Mouse (Mus musculus): ENCODE data around the gene Arglu1.

Gene Arglu1

DNA sequence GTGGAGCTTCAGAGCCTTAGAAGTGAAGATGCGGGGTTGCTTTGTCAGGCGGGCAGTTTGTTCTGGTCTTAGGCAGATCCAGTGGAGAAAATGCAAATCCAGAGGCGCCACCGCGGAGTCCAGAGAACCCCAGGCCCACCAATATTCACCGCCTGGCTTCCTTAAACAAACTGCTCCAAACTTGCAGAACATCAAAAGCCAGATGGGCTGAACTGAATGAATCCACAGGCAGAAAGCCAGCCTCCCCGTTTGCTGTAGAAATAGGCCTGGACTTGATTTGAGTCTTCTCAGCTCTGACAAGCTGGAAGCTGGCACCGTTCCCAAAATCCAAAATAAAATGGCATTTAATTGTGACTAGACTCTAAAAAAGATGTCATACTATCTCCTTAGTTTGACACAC lies 40.4 kb downstream of the Arglu1 start:
- no peaks in the 10 kb centered on the region for H3K36me3 ChIP-seq (ENCODE audit: control insufficient read depth, insufficient read depth, low read length, poor library complexity, severe bottlenecking)
- no peaks in the 10 kb centered on the region for H3K27me3 ChIP-seq (ENCODE audit: control insufficient read depth, insufficient read depth, low read length, poor library complexity, severe bottlenecking)
- no peak for DNase-seq (ENCODE audit: low read depth, low spot score)

GRCm38 (mm10) chr8:8649536-8649935 lies 40.8 kb downstream of the Arglu1 start:
- Histone ChIP-seq H3K36me3 (ENCODE audit: control insufficient read depth, insufficient read depth, low read length, poor library complexity, severe bottlenecking) (no peaks in the 10 kb centered on the region), H3K27me3 (ENCODE audit: control insufficient read depth, insufficient read depth, low read length, poor library complexity, severe bottlenecking) (no peaks in the 10 kb centered on the region)
- DNase-seq (ENCODE audit: low read depth, low spot score), result no peak

DNA sequence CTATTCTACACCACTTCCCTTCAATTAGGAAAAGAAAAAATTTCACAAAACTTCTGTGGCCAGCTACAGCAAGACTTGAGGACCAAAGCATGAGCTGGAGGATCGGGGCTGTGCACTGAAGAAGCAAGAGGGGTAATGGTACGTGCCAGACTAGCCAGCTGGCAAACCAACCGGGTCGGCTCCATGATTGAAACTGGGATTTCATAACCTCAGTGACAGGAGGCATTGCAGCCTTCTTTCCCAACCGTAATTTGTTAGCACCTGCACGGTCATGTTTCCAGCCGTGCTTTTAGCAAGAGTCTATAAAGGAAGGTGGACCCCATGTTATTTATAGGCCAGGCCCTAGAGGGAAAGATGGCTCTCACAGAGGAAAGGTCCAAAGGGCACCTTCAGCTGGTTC lies 41.6 kb downstream of the Arglu1 start:
- Histone ChIP-seq H3K27me3 (ENCODE audit: control insufficient read depth, insufficient read depth, low read length, poor library complexity, severe bottlenecking) (no peaks in the 10 kb centered on the region), H3K36me3 (ENCODE audit: control insufficient read depth, insufficient read depth, low read length, poor library complexity, severe bottlenecking) (no peaks in the 10 kb centered on the region)
- no peak for DNase-seq (ENCODE audit: low read depth, low spot score)

- Histone ChIP-seq H3K27me3 (ENCODE audit: control insufficient read depth, insufficient read depth, low read length, poor library complexity, severe bottlenecking) (no peaks in the 10 kb centered on the region), H3K36me3 (ENCODE audit: control insufficient read depth, insufficient read depth, low read length, poor library complexity, severe bottlenecking) (no peaks in the 10 kb centered on the region)
- no peak for DNase-seq (ENCODE audit: low read depth, low spot score)
Measured at GRCm38 (mm10) chr8:8647824-8648223, 42.5 kb downstream of the Arglu1 start.

DNA sequence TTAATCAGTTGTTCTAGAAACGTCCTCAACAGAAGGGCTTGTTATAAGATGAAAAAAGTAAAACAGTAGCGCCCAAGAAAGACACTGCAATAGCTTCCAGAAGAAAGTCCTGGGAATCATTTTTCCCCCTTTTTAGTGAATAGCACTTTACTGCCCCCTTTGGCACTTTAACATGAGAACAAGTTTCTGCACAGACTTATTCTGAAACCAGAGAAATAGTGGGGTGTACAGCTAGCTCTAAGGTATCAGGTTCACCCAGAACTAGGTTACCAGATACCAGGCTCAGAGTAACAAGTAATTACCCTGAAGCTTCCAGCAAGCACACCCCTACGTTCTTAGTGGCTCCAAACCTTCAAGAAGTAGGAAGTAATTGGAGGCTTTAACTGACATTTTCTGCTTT lies 43.0 kb downstream of the Arglu1 start:
- H3K27me3 ChIP-seq (ENCODE audit: control insufficient read depth, insufficient read depth, low read length, poor library complexity, severe bottlenecking), result no peaks in the 10 kb centered on the region
- DNase-seq (ENCODE audit: low read depth, low spot score), result no peak
- no peaks in the 10 kb centered on the region for H3K36me3 ChIP-seq (ENCODE audit: control insufficient read depth, insufficient read depth, low read length, poor library complexity, severe bottlenecking)

- DNase-seq (ENCODE audit: low read depth, low spot score), result no peak
- Histone ChIP-seq H3K36me3 (ENCODE audit: control insufficient read depth, insufficient read depth, low read length, poor library complexity, severe bottlenecking) (no peaks in the 10 kb centered on the region), H3K27me3 (ENCODE audit: control insufficient read depth, insufficient read depth, low read length, poor library complexity, severe bottlenecking) (no peaks in the 10 kb centered on the region)
Measured at GRCm38 (mm10) chr8:8644160-8644915, 46.0 kb downstream of the Arglu1 start.

GRCm38 (mm10) chr8:8640264-8640588 lies 50.1 kb downstream of the Arglu1 start:
- Histone ChIP-seq H3K27me3 (ENCODE audit: control insufficient read depth, insufficient read depth, low read length, poor library complexity, severe bottlenecking) (no peaks in the 10 kb centered on the region), H3K36me3 (ENCODE audit: control insufficient read depth, insufficient read depth, low read length, poor library complexity, severe bottlenecking) (no peaks in the 10 kb centered on the region)
- DNase-seq (ENCODE audit: low read depth, low spot score), result no peak

DNA sequence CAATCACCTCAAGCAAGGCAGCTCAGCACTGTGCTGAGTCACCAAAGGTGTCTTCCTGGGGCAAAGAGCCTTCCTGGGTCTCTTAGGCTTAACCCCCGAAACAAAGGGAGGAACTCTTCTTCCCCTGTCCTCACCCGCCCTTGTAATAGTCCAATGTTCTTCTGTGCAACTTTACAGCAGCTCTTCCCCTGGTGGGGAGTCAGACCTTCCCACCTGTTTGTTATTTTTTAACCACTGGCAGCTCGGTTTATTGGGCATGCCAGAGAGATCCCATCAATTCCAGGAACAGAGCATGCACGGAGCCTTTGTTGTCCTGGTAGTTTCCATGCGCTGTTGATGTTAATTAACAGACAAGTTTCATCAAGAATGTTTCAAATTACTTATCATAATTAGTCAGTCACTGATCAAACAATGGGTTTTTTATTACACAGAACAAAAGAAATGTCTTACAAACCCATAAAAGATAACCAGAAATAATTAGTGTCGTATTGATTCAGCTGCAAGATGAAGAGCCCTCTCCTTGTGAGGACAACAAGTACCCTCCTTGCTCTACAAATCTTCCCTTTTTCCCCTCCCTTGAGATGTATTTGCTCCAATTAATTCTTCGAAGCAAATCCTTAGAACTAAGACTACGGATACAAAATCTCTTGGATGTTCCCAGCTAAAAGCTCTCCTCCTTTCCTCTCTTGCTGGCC lies 50.6 kb downstream of the Arglu1 start:
- H3K36me3 ChIP-seq (ENCODE audit: control insufficient read depth, insufficient read depth, low read length, poor library complexity, severe bottlenecking), result no peaks in the 10 kb centered on the region
- H3K27me3 ChIP-seq (ENCODE audit: control insufficient read depth, insufficient read depth, low read length, poor library complexity, severe bottlenecking), result no peaks in the 10 kb centered on the region
- DNase-seq (ENCODE audit: low read depth, low spot score), result no peak

GRCm38 (mm10) chr8:8631394-8631793 lies 58.9 kb downstream of the Arglu1 start:
- no peaks in the 10 kb centered on the region for H3K27me3 ChIP-seq (ENCODE audit: control insufficient read depth, insufficient read depth, low read length, poor library complexity, severe bottlenecking)
- no peaks in the 10 kb centered on the region for H3K36me3 ChIP-seq (ENCODE audit: control insufficient read depth, insufficient read depth, low read length, poor library complexity, severe bottlenecking)
- DNase-seq (ENCODE audit: low read depth, low spot score), result no peak

GRCm38 (mm10) chr8:8624017-8624416 lies 66.3 kb downstream of the Arglu1 start:
- DNase-seq (ENCODE audit: low read depth, low spot score), result no peak
- Histone ChIP-seq H3K27me3 (ENCODE audit: control insufficient read depth, insufficient read depth, low read length, poor library complexity, severe bottlenecking) (no peaks in the 10 kb centered on the region), H3K36me3 (ENCODE audit: control insufficient read depth, insufficient read depth, low read length, poor library complexity, severe bottlenecking) (no peaks in the 10 kb centered on the region)

DNA sequence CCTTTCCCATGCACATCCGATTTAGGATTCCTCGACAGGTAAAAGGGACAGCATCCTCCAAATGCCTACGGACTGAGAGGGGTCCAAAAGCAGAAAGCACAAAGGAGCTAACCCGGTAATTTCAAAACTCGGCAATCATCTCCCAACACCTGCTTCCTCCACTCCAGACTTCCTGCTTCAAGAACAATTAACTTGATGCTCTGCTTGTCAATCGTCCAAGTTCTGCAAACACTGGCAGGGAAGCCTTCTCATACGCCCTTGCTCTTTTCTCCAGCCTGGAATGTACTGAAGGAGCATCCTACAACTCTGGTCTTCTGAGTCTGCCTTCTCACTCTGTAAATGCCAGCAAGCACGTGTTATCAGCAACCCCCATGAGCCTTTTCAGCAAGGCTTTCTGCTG lies 66.8 kb downstream of the Arglu1 start:
- Histone ChIP-seq H3K27me3 (ENCODE audit: control insufficient read depth, insufficient read depth, low read length, poor library complexity, severe bottlenecking) (no peaks in the 10 kb centered on the region), H3K36me3 (ENCODE audit: control insufficient read depth, insufficient read depth, low read length, poor library complexity, severe bottlenecking) (no peaks in the 10 kb centered on the region)
- no peak for DNase-seq (ENCODE audit: low read depth, low spot score)

GRCm38 (mm10) chr8:8622476-8622875 lies 67.8 kb downstream of the Arglu1 start:
- DNase-seq (ENCODE audit: low read depth, low spot score), result no peak
- H3K36me3 ChIP-seq (ENCODE audit: control insufficient read depth, insufficient read depth, low read length, poor library complexity, severe bottlenecking), result no peaks in the 10 kb centered on the region
- no peaks in the 10 kb centered on the region for H3K27me3 ChIP-seq (ENCODE audit: control insufficient read depth, insufficient read depth, low read length, poor library complexity, severe bottlenecking)

GRCm38 (mm10) chr8:8622031-8622430 lies 68.3 kb downstream of the Arglu1 start:
- no peaks in the 10 kb centered on the region for H3K27me3 ChIP-seq (ENCODE audit: control insufficient read depth, insufficient read depth, low read length, poor library complexity, severe bottlenecking)
- H3K36me3 ChIP-seq (ENCODE audit: control insufficient read depth, insufficient read depth, low read length, poor library complexity, severe bottlenecking), result no peaks in the 10 kb centered on the region
- DNase-seq (ENCODE audit: low read depth, low spot score), result no peak

- no peak for DNase-seq (ENCODE audit: low read depth, low spot score)
- Histone ChIP-seq H3K27me3 (ENCODE audit: control insufficient read depth, insufficient read depth, low read length, poor library complexity, severe bottlenecking) (no peaks in the 10 kb centered on the region), H3K36me3 (ENCODE audit: control insufficient read depth, insufficient read depth, low read length, poor library complexity, severe bottlenecking) (no peaks in the 10 kb centered on the region)
Measured at GRCm38 (mm10) chr8:8621236-8621917, 68.9 kb downstream of the Arglu1 start.

GRCm38 (mm10) chr8:8620536-8620935 lies 69.8 kb downstream of the Arglu1 start:
- DNase-seq (ENCODE audit: low read depth, low spot score), result no peak
- Histone ChIP-seq H3K36me3 (ENCODE audit: control insufficient read depth, insufficient read depth, low read length, poor library complexity, severe bottlenecking) (no peaks in the 10 kb centered on the region), H3K27me3 (ENCODE audit: control insufficient read depth, insufficient read depth, low read length, poor library complexity, severe bottlenecking) (no peaks in the 10 kb centered on the region)

Data from splenic B cell, adult 2 months (primary cell).